Mouse (Mus musculus) ES-Bruce4 (cell line): ENCODE measurements at regions not wholly inside any gene's neighbourhood (a gene's known extent, or its start where the extent isn't known, plus 50 kb on each side); places are given as distances from the start of the nearest gene placed in this dataset.

Experiments
- H3K27ac ChIP-seq: 2 replicates; pipeline ENCODE4 v1.5.1; 2012; ENCODE audit warnings: low read length, inconsistent platforms; ENCODE audit not compliant: insufficient read depth
- H3K27me3 ChIP-seq: 2 replicates; pipeline ENCODE4 v1.6.1; 2012; ENCODE audit warnings: mild to moderate bottlenecking, low read length, inconsistent platforms; ENCODE audit not compliant: control insufficient read depth, poor library complexity, insufficient read depth, severe bottlenecking
- H3K36me3 ChIP-seq: 2 replicates; pipeline ENCODE4 v1.6.1; 2012; ENCODE audit warnings: inconsistent platforms, mild to moderate bottlenecking, low read length, moderate library complexity; ENCODE audit not compliant: control insufficient read depth, poor library complexity, insufficient read depth, severe bottlenecking
- H3K4me1 ChIP-seq: one replicate; pipeline ENCODE4 v1.8.1; 2011; ENCODE audit warnings: low read length; ENCODE audit not compliant: control insufficient read depth, insufficient read depth
- H3K4me3 ChIP-seq: 2 replicates; pipeline ENCODE4 v1.5.1; 2011; ENCODE audit warnings: low read depth, mild to moderate bottlenecking, low read length
- H3K9ac ChIP-seq: 2 replicates; pipeline ENCODE4 v1.6.1; 2012; ENCODE audit warnings: low read depth, mild to moderate bottlenecking, inconsistent platforms; ENCODE audit not compliant: poor library complexity, severe bottlenecking
- H3K9me3 ChIP-seq: replicated peaks from 2 replicates; pipeline ENCODE4 v1.6.1; 2012; ENCODE audit warnings: mild to moderate bottlenecking, low read length, inconsistent platforms; ENCODE audit not compliant: control insufficient read depth, poor library complexity, insufficient read depth, severe bottlenecking
- CTCF ChIP-seq: IDR thresholded peaks from one replicate; pipeline ENCODE4 v1.8.1; 2011; ENCODE audit warnings: low read depth, low read length
- EP300 ChIP-seq: IDR thresholded peaks from 2 replicates; pipeline ENCODE4 v1.6.1; 2011; ENCODE audit warnings: low read depth, low read length; ENCODE audit not compliant: insufficient read depth
- POLR2A ChIP-seq: IDR thresholded peaks from one replicate; pipeline ENCODE4 v1.8.1; 2011; ENCODE audit warnings: low read length; ENCODE audit not compliant: insufficient read depth

DNA sequence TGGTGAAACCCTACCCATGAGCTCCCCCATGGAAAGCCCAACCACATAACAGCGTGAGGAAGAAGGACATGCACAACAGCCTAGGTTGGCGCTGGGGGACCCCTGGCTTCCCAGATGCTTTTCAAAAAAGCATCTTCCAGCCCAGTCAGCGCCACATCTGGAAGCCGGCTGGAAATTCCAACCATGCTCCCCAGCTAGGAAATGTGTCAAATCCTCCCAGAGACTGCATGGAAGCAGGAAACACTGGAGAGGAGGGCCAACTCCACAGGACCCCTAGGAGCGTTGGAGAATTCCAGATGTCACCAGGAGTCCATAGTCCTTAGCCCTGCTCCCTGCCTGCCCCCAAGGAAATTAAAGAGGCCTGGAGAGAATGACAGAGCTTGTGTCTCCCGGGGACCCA is 156.4 kb downstream of the Zfp36l2 start:
- no peaks in the 10 kb centered on the region for H3K9me3 ChIP-seq
- TF ChIP-seq EP300 = no peak
- TF ChIP-seq POLR2A = no peak
- no peak for TF ChIP-seq CTCF
- peaks cover 3% of the 10 kb centered on the region for H3K4me1 ChIP-seq
- H3K9ac ChIP-seq = no peak overlapping the region
- no peaks in the 10 kb centered on the region for H3K27me3 ChIP-seq
- H3K36me3 ChIP-seq = no peaks in the 10 kb centered on the region
- H3K4me3 ChIP-seq = no peak overlapping the region
- H3K27ac ChIP-seq = no peak overlapping the region

- peaks cover 3% of the 10 kb centered on the region for H3K4me1 ChIP-seq
- no peak overlapping the region for H3K9ac ChIP-seq
- no peak overlapping the region for H3K4me3 ChIP-seq
- no peak overlapping the region for H3K27ac ChIP-seq
- H3K36me3 ChIP-seq = no peaks in the 10 kb centered on the region
- TF ChIP-seq EP300 = no peak
- peak; percentile 38 for TF ChIP-seq CTCF
- TF ChIP-seq POLR2A = no peak
- no peaks in the 10 kb centered on the region for H3K9me3 ChIP-seq
- no peaks in the 10 kb centered on the region for H3K27me3 ChIP-seq
Observed at GRCm38 (mm10) chr17:84030699-84031098, 157.0 kb downstream of the Zfp36l2 start.

DNA sequence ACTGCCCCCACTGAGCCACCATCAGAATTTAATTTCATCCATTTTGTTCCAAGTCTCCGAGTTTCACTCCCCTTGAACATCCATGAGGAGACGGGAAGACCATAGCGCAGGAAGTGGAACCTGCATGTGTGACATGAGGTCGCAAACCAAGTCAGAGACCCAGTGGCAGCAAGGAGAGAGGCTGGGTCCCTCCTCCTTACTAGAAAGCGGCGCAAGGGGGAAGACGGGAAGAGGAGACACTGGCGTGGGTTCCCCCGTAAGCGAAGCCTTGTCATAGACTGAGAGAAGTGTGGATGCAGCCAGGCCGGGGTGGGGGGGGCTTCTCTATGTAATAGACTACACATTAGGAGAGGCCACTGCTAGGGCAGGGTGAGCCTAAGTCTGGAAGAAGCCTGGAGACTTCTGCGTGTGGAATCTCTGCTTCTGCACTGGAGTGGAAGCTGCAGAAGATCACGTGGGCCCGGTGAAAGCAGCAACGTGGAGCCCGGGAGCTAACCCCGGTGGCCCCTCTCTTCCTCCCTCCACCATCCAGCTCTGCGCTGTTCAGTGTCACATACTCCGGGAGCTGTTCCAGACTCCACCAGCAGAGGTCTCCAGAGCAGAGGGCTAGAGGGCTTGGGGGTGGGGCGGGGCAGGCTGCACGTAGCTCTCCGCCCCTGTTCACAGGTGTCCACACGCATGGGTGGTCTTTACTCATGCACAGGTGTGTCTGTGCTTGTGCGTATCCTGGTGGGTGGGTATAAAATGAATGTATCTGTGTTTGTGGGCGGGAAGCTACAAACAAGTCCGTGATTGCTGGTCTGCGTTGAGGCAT is 159.4 kb downstream of the Zfp36l2 start:
- H3K27ac ChIP-seq = no peak overlapping the region
- H3K27me3 ChIP-seq = no peaks in the 10 kb centered on the region
- H3K9ac ChIP-seq = no peak overlapping the region
- TF ChIP-seq POLR2A (no peak), EP300 (0 out of 2 replicates have a peak, but pooled peaks have one; percentile 33), CTCF (peak; percentile 83)
- H3K9me3 ChIP-seq = no peaks in the 10 kb centered on the region
- H3K36me3 ChIP-seq = no peaks in the 10 kb centered on the region
- H3K4me3 ChIP-seq = peak overlapping the region; percentile 37
- peaks cover 5% of the 10 kb centered on the region for H3K4me1 ChIP-seq

GRCm38 (mm10) chr17:84027275-84027674 is 160.5 kb downstream of the Zfp36l2 start:
- Histone ChIP-seq H3K27me3 (no peaks in the 10 kb centered on the region), H3K9ac (no peak overlapping the region), H3K4me1 (peaks cover 5% of the 10 kb centered on the region), H3K36me3 (no peaks in the 10 kb centered on the region), H3K9me3 (no peaks in the 10 kb centered on the region), H3K4me3 (no peak overlapping the region), H3K27ac (no peak overlapping the region)
- TF ChIP-seq POLR2A (no peak), CTCF (no peak), EP300 (no peak)

- Histone ChIP-seq H3K36me3 (no peaks in the 10 kb centered on the region), H3K9ac (no peak overlapping the region), H3K27ac (peak overlapping the region; percentile 56; the same call in 1 of the 2 replicates), H3K9me3 (no peaks in the 10 kb centered on the region), H3K4me3 (no peak overlapping the region), H3K4me1 (peaks cover 5% of the 10 kb centered on the region), H3K27me3 (no peaks in the 10 kb centered on the region)
- TF ChIP-seq POLR2A (no peak), CTCF (no peak), EP300 (peak; percentile 63; the same call in 1 of the 2 replicates)
Observed at GRCm38 (mm10) chr17:84026110-84026509, 161.6 kb downstream of the Zfp36l2 start.

DNA sequence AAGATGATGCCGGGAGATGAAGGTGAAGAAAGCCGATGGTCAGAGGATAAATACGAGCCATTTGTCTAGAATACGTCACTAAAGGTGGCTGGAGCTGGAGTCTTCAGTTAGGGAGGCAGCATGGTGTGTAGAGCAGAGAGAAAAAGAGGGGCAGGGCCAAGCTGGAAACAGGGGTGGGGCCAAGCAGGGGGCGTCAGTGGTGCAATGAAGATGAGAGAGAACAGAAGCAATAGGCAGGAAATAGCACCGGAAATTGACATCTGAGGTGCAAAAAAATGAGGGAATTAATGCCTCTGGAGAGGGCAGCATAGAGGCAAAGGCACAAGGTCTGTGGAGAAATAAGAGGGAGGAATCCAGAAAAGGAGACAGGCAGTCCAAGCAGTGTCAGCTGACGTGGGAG is 165.4 kb downstream of the Zfp36l2 start:
- no peak overlapping the region for H3K9ac ChIP-seq
- no peak overlapping the region for H3K27ac ChIP-seq
- no peak for TF ChIP-seq EP300
- no peak for TF ChIP-seq POLR2A
- TF ChIP-seq CTCF = no peak
- H3K4me1 ChIP-seq = peaks cover 5% of the 10 kb centered on the region
- H3K4me3 ChIP-seq = no peak overlapping the region
- no peaks in the 10 kb centered on the region for H3K9me3 ChIP-seq
- no peaks in the 10 kb centered on the region for H3K27me3 ChIP-seq
- H3K36me3 ChIP-seq = no peaks in the 10 kb centered on the region
